Mouse (Mus musculus) testis, adult 2 months (tissue): ENCODE measurements around the gene Pdgfa.

ENCODE experiments used
- CTCF ChIP-seq: fragments of 200-500 bp; IDR thresholded peaks from 2 replicates; pipeline ENCODE4 v1.5.1; 2012; ENCODE audit warnings: low read depth, mild to moderate bottlenecking, inconsistent platforms, low read length, moderate library complexity; ENCODE audit not compliant: control insufficient read depth, insufficient read depth, insufficient replicate concordance
- POLR2A ChIP-seq: fragments of 200-500 bp; IDR thresholded peaks from 2 replicates; pipeline ENCODE4 v1.6.1; 2012; ENCODE audit warnings: low read depth, mild to moderate bottlenecking, inconsistent platforms, low read length, moderate library complexity; ENCODE audit not compliant: control insufficient read depth

GRCm38 (mm10) chr5:138929879-138930507, 67.2 kb downstream of the Pdgfa start:
- TF ChIP-seq CTCF (no peak), POLR2A (no peak)
